Mouse (Mus musculus) ES-Bruce4 (cell line): ENCODE results near the gene Gzmm.

Source experiments
- CTCF ChIP-seq: IDR thresholded peaks from one replicate; pipeline ENCODE4 v1.8.1; 2011; ENCODE audit warnings: low read depth, low read length
- POLR2A ChIP-seq: IDR thresholded peaks from one replicate; pipeline ENCODE4 v1.8.1; 2011; ENCODE audit warnings: low read length; ENCODE audit not compliant: insufficient read depth

GRCm38 (mm10) chr10:79743650-79744365, 55.0 kb downstream of the Gzmm start:
- TF ChIP-seq CTCF: no peak
- TF ChIP-seq POLR2A: no peak
